26 mouse cellular contexts compared by ENCODE assay signal in the genomic region with DNA sequence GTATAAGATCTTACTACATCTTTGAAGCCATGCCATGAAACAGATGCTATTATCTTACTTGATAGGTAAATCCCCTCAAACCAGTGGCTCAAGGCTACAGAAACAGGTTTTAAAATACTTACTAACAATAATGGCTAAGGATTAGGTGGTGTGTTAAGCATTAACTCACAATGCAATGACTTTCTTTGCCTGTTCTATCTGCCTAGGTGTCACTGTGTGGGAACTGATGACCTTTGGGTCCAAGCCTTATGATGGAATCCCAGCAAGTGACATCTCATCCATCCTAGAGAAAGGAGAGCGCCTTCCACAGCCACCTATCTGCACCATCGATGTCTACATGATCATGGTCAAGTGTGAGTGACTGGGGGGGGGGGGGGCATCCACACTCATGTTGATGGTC. TPM values are rescaled to one million over a fixed set of nuclear protein-coding genes. Genes with fewer than 3 reads are reported as not detected.
DNase-seq lines count a peak whose midpoint lies in the region; ATAC-seq and TF ChIP-seq lines count a peak whose summit lies in the region.
"Had no signal": no experiment of that assay in that cellular context is flagged by ENCODE, and none has a peak within 500 bp of the region (broad histone marks: within the 10 kb centered on the region; RNA-seq: fewer than 3 reads in every experiment).

No protein-coding gene starts in this region.

- no peaks in the 10 kb centered on the region for H3K9me3 ChIP-seq in intestine, embryonic 15.5 days
- no peaks in the 10 kb centered on the region for H3K9me3 ChIP-seq in intestine, postnatal 0 days (ENCODE audit: control insufficient read depth)
- H3K9me3 ChIP-seq: embryonic facial prominence, embryonic 13.5 days; embryonic facial prominence, embryonic 15.5 days; forebrain, embryonic 13.5 days; forebrain, embryonic 15.5 days; G1E had no signal

- H3K27me3 ChIP-seq in intestine, embryonic 15.5 days (replicated peaks) = no peaks in the 10 kb centered on the region
- H3K27me3 ChIP-seq in intestine, postnatal 0 days (replicated peaks; ENCODE audit: control insufficient read depth, insufficient read depth, low read length) = no peaks in the 10 kb centered on the region
- H3K27me3 ChIP-seq: CH12.LX; embryonic facial prominence, embryonic 15.5 days; forebrain, embryonic 13.5 days; forebrain, embryonic 15.5 days; Patski had no signal

- peaks cover 10% of the 10 kb centered on the region; the same call in 1 of the 2 replicates for H3K36me3 ChIP-seq in intestine, embryonic 15.5 days
- peaks cover 36% of the 10 kb centered on the region for H3K36me3 ChIP-seq in intestine, postnatal 0 days (ENCODE audit: control insufficient read depth, insufficient read depth)
- H3K36me3 ChIP-seq: forebrain, embryonic 15.5 days; G1E had no signal

- peak; percentile 65 for ATAC-seq in intestine, embryonic 15.5 days
- peak; percentile 62; the same call in 1 of the 2 replicates for ATAC-seq in intestine, postnatal 0 days
- ATAC-seq: activated CD4-positive, CD25-positive, alpha-beta regulatory T cell, adult 4 months; CD4-positive, CD25-positive, alpha-beta regulatory T cell, adult 4 months; forebrain, embryonic 13.5 days; forebrain, embryonic 15.5 days; forebrain, postnatal 0 days; Patski had no signal

- no peak for TF ChIP-seq CTCF in embryonic fibroblast, embryonic 13.5 days (IDR thresholded peaks at IDR 0.05; ENCODE audit: borderline replicate concordance, insufficient read depth, low read length)
- no peak for TF ChIP-seq CTCF in intestine, postnatal 0 days (IDR thresholded peaks at IDR 0.05; ENCODE audit: low read depth)

- no peak overlapping the region for H3K9ac ChIP-seq in intestine, embryonic 15.5 days
- no peak overlapping the region for H3K9ac ChIP-seq in intestine, postnatal 0 days (ENCODE audit: low read depth, low read length)
- H3K9ac ChIP-seq: embryonic facial prominence, embryonic 13.5 days; embryonic facial prominence, embryonic 15.5 days; forebrain, embryonic 13.5 days; forebrain, embryonic 15.5 days; forebrain, postnatal 0 days had no signal

- peak overlapping the region; percentile 78; the same call in 1 of the 2 replicates for H3K27ac ChIP-seq in embryonic fibroblast, embryonic 13.5 days (ENCODE audit: insufficient read depth, low read length)
- H3K27ac ChIP-seq in intestine, embryonic 15.5 days = peak overlapping the region; percentile 56; the same call in 1 of the 2 replicates
- H3K27ac ChIP-seq in intestine, postnatal 0 days (ENCODE audit: low read depth, low read length) = no peak overlapping the region
- H3K27ac ChIP-seq: embryonic facial prominence, embryonic 13.5 days; embryonic facial prominence, embryonic 15.5 days; forebrain, embryonic 13.5 days; forebrain, embryonic 15.5 days had no signal

- H3K4me1 ChIP-seq in embryonic fibroblast, embryonic 13.5 days (ENCODE audit: control insufficient read depth, insufficient read depth, low read length) = peaks cover 9% of the 10 kb centered on the region
- H3K4me1 ChIP-seq in intestine, embryonic 15.5 days (replicated peaks) = peaks cover 4% of the 10 kb centered on the region; the same call in 1 of the 2 replicates
- H3K4me1 ChIP-seq in intestine, postnatal 0 days (replicated peaks; ENCODE audit: control insufficient read depth, insufficient read depth, low read length) = peaks cover 8% of the 10 kb centered on the region
- H3K4me1 ChIP-seq: embryonic facial prominence, embryonic 15.5 days; forebrain, embryonic 13.5 days; forebrain, embryonic 15.5 days had no signal

- H3K4me3 ChIP-seq in embryonic fibroblast, embryonic 13.5 days (ENCODE audit: insufficient read depth, low read length) = no peak overlapping the region
- no peak overlapping the region for H3K4me3 ChIP-seq in intestine, embryonic 15.5 days (replicated peaks)
- no peak overlapping the region for H3K4me3 ChIP-seq in intestine, postnatal 0 days (ENCODE audit: low read depth, low read length)
- H3K4me3 ChIP-seq: embryonic facial prominence, embryonic 13.5 days; embryonic facial prominence, embryonic 15.5 days; forebrain, embryonic 13.5 days; forebrain, embryonic 15.5 days had no signal

- no peak overlapping the region for H3K4me2 ChIP-seq in intestine, embryonic 15.5 days (replicated peaks)
- H3K4me2 ChIP-seq in intestine, postnatal 0 days (replicated peaks; ENCODE audit: low read depth) = no peak overlapping the region
- H3K4me2 ChIP-seq: embryonic facial prominence, embryonic 13.5 days; embryonic facial prominence, embryonic 15.5 days; forebrain, embryonic 13.5 days; forebrain, embryonic 15.5 days had no signal

- no peak for DNase-seq in heart, postnatal 4 days
- DNase-seq in kidney, postnatal 25 days = no peak
- no peak for DNase-seq in cerebellum, postnatal 25 days
- DNase-seq: adrenal gland, adult 8-10 months; adrenal gland, postnatal 14 days; adrenal gland, postnatal 36 days; B cell, adult 2 months; cerebellum, adult 11-12 months; cerebellum, adult 2 months; cerebellum, adult 9-10 months; cerebellum, postnatal 10 days; cerebellum, postnatal 36 days; embryo, embryonic 11 days; forebrain, postnatal 0 days had no signal

- no peak for TF ChIP-seq POLR2A in embryonic fibroblast, embryonic 13.5 days (IDR thresholded peaks at IDR 0.05; ENCODE audit: low read depth, low read length)

- WGBS in intestine, embryonic 15.5 days = 75% methylated on average over 2 of the region's 2 CpGs
- 69% methylated on average over 2 of the region's 2 CpGs for WGBS in intestine, postnatal 0 days

RNA-seq across cellular contexts. Expression of a gene that starts 44.6 kb away (rescaled TPM):
- polyA plus RNA-seq in embryonic fibroblast, embryonic 13.5 days (2011; ENCODE audit: insufficient read length, low read depth, missing spikeins) = 3.4 and 5.4 TPM in 2 replicates
- polyA plus RNA-seq in intestine, embryonic 15.5 days (2015; fragmentation: Nextera tagmentation; extraction: Ambion mirVana) = 1.4 and 1.6 TPM in 2 replicates
- 0.17 and 0.25 TPM in 2 replicates for polyA plus RNA-seq in intestine, postnatal 0 days (2015; fragmentation: Nextera tagmentation; extraction: Ambion mirVana)
- 1 to 10 TPM; 2.7 to 2.9 TPM for total RNA-seq in heart, postnatal 4 days (2021)
